Mouse (Mus musculus): ENCODE results near the gene Hspb8.

DNA sequence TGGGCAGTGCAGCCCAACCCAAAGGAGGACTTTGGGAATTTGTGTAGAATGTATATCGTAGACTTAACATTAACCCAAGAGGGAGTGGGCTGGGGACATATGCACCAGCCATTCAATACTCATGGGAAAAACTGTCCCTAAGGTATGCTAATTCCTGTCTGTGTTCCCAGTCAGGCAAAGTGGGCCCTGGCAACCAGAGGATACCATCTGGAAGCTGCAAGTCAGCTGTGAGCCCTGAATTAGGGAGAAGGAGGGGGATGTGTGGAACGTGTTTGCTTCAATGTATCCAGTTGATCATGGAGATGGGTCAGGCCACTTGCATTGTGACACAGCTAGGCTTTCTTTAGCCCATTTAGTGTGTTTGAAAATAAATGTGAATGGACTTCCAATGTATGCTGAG is 37.3 kb upstream of the Hspb8 start:
- TF ChIP-seq HCFC1 (IDR thresholded peaks at IDR 0.05; ENCODE audit: low read depth, low read length) (no peak), CTCF (IDR thresholded peaks at IDR 0.05 in 2 of 3, conservative IDR thresholded peaks at IDR 0.05 in 1 of 3; ENCODE audit: control insufficient read depth in 1 of 3, insufficient read depth in 1 of 3, low read depth in 2 of 3, low read length in 3 of 3, poor library complexity in 1 of 3, severe bottlenecking in 1 of 3) (no peak), MYC (IDR thresholded peaks at IDR 0.05; ENCODE audit: low read depth, low read length) (no peak), MAX (IDR thresholded peaks at IDR 0.05; ENCODE audit: low read length) (no peak), POLR2AphosphoS2 (IDR thresholded peaks at IDR 0.05; ENCODE audit: low read length) (no peak), ELF1 (IDR thresholded peaks at IDR 0.05; ENCODE audit: low read depth, low read length) (no peak), POLR2A (IDR thresholded peaks at IDR 0.05; ENCODE audit: control insufficient read depth in 1 of 2, insufficient read depth in 1 of 2, low read depth in 1 of 2, low read length in 2 of 2, poor library complexity in 1 of 2) (no peak), USF2 (IDR thresholded peaks at IDR 0.05; ENCODE audit: borderline replicate concordance in 1 of 2, insufficient read depth in 1 of 2, low read depth in 1 of 2, low read length in 2 of 2) (no peak), CHD2 (IDR thresholded peaks at IDR 0.05; ENCODE audit: low read length) (no peak), ZNF384 (IDR thresholded peaks at IDR 0.05; ENCODE audit: low read depth, low read length) (no peak), RCOR1 (IDR thresholded peaks at IDR 0.05; ENCODE audit: low read depth, low read length) (no peak), NELFE (IDR thresholded peaks at IDR 0.05; ENCODE audit: low read depth, low read length) (no peak)

Measured in MEL (cell line).